Comparison of ENCODE assay signal across 9 mouse cellular contexts in the genomic region with DNA sequence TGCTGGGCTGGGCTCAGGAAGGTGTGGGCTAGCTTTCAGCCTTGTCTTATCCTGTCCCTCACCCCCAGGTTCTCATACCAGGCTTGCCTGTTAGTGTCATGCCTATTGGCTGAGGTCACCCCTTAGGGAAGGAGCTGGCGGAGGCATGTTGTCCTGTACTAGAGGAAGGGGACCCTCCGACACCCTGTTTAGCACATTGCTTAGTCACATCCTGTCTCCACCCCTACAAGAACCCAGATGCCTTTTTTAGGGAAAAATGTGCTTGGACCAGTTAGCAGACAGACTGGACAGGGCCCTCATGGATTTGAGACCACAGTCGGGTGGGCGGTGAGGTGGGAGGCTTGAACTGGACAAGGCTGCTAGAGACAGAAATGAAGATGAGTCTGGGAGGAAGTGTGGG. TPM values are rescaled to one million over a fixed set of nuclear protein-coding genes. Genes with fewer than 3 reads are reported as not detected.
DNase-seq lines count a peak whose midpoint lies in the region; ATAC-seq lines count a peak whose summit lies in the region.
"Had no signal": no experiment of that assay in that cellular context is flagged by ENCODE, and none has a peak within 500 bp of the region (broad histone marks: within the 10 kb centered on the region; RNA-seq: fewer than 3 reads in every experiment).

No protein-coding gene starts in this region.

- no peak overlapping the region for H3K4me3 ChIP-seq in heart, embryonic 13.5 days
- no peak overlapping the region for H3K4me3 ChIP-seq in liver, embryonic 13.5 days (replicated peaks)
- no peak overlapping the region for H3K4me3 ChIP-seq in hindbrain, embryonic 13.5 days

- DNase-seq in urinary bladder, postnatal 14 days (ENCODE audit: low spot score), result peak; percentile 56
- no peak for DNase-seq in urinary bladder, postnatal 4 days (ENCODE audit: low spot score in 2 of 2)
- DNase-seq in liver, embryonic 13.5 days, result no peak
- DNase-seq in MN1 (ENCODE audit: low spot score), result no peak
- no peak for DNase-seq in thymus, postnatal 14 days

- 50% methylated on average over 4 of the region's 4 CpGs for WGBS in heart, embryonic 13.5 days
- WGBS in liver, embryonic 13.5 days (ENCODE audit: insufficient replicate concordance), result 53% methylated on average over 4 of the region's 4 CpGs
- 90% methylated on average over 4 of the region's 4 CpGs for WGBS in hindbrain, embryonic 13.5 days

- H3K9me3 ChIP-seq in heart, embryonic 13.5 days, result no peaks in the 10 kb centered on the region
- no peaks in the 10 kb centered on the region for H3K9me3 ChIP-seq in liver, embryonic 13.5 days (replicated peaks)
- no peaks in the 10 kb centered on the region for H3K9me3 ChIP-seq in hindbrain, embryonic 13.5 days

- ATAC-seq in heart, embryonic 13.5 days (ENCODE audit: extremely low read depth, insufficient number of reproducible peaks, low FRiP score, low TSS enrichment), result peak; percentile 35; the same call in 1 of the 2 replicates
- 0 out of 2 replicates have a peak, but pooled peaks have one; percentile 22 for ATAC-seq in liver, embryonic 13.5 days (ENCODE audit: low read depth)
- no peak for ATAC-seq in hindbrain, embryonic 13.5 days (ENCODE audit: low FRiP score)
- ATAC-seq in megakaryocyte progenitor cell, adult 5-6 weeks (replicated peaks; ENCODE audit: poor library complexity), result no peak

- peaks cover 96% of the 10 kb centered on the region for H3K36me3 ChIP-seq in heart, embryonic 13.5 days
- H3K36me3 ChIP-seq in liver, embryonic 13.5 days, result peaks cover 87% of the 10 kb centered on the region
- H3K36me3 ChIP-seq in hindbrain, embryonic 13.5 days, result peaks cover 94% of the 10 kb centered on the region

- H3K9ac ChIP-seq in heart, embryonic 13.5 days, result peak overlapping the region; percentile 42; the same call in 1 of the 2 replicates
- no peak overlapping the region for H3K9ac ChIP-seq in liver, embryonic 13.5 days
- no peak overlapping the region; the same call in 1 of the 2 replicates for H3K9ac ChIP-seq in hindbrain, embryonic 13.5 days

- peak overlapping the region; percentile 74 for H3K27ac ChIP-seq in heart, embryonic 13.5 days (replicated peaks)
- no peak overlapping the region for H3K27ac ChIP-seq in liver, embryonic 13.5 days
- no peak overlapping the region for H3K27ac ChIP-seq in hindbrain, embryonic 13.5 days

- no peaks in the 10 kb centered on the region for H3K27me3 ChIP-seq in heart, embryonic 13.5 days (replicated peaks)
- H3K27me3 ChIP-seq in liver, embryonic 13.5 days, result no peaks in the 10 kb centered on the region
- H3K27me3 ChIP-seq in hindbrain, embryonic 13.5 days, result no peaks in the 10 kb centered on the region

- H3K4me1 ChIP-seq in heart, embryonic 13.5 days, result peaks cover 50% of the 10 kb centered on the region
- peaks cover 38% of the 10 kb centered on the region for H3K4me1 ChIP-seq in liver, embryonic 13.5 days (replicated peaks)
- peaks cover 41% of the 10 kb centered on the region for H3K4me1 ChIP-seq in hindbrain, embryonic 13.5 days (replicated peaks)

- peak overlapping the region; percentile 18 for H3K4me2 ChIP-seq in heart, embryonic 13.5 days
- no peak overlapping the region for H3K4me2 ChIP-seq in liver, embryonic 13.5 days
- H3K4me2 ChIP-seq in hindbrain, embryonic 13.5 days, result no peak overlapping the region

RNA-seq across cellular contexts. Expression of a gene that starts 7.4 kb away (rescaled TPM):
- 7.0 and 8.2 TPM in 2 replicates for polyA plus RNA-seq in heart, embryonic 13.5 days (2015; fragmentation: Nextera tagmentation; extraction: Ambion mirVana)
- 8.1 and 8.9 TPM in 2 replicates for polyA plus RNA-seq in liver, embryonic 13.5 days (2015; fragmentation: Nextera tagmentation; extraction: Ambion mirVana)
- 6.5 and 8.3 TPM in 2 replicates for polyA plus RNA-seq in hindbrain, embryonic 13.5 days (2015; fragmentation: Nextera tagmentation; extraction: Ambion mirVana)
- total RNA-seq in megakaryocyte progenitor cell, adult 5-6 weeks (2015), result 0.35 and 0.64 TPM in 2 replicates
- total RNA-seq in megakaryocyte progenitor cell, adult 5-6 weeks (2017), result 0.88 and 2.8 TPM in 2 replicates

RNA-seq across cellular contexts. Expression of a gene that starts 18.2 kb away (rescaled TPM):
- 0.19 and 0.27 TPM in 2 replicates for polyA plus RNA-seq in heart, embryonic 13.5 days (2015; fragmentation: Nextera tagmentation; extraction: Ambion mirVana)
- polyA plus RNA-seq in liver, embryonic 13.5 days (2015; fragmentation: Nextera tagmentation; extraction: Ambion mirVana), result 0.05 and 0.07 TPM in 2 replicates
- polyA plus RNA-seq in hindbrain, embryonic 13.5 days (2015; fragmentation: Nextera tagmentation; extraction: Ambion mirVana), result 0.10 and 0.36 TPM in 2 replicates
- not detected in 2 replicates for total RNA-seq in megakaryocyte progenitor cell, adult 5-6 weeks (2015)
- total RNA-seq in megakaryocyte progenitor cell, adult 5-6 weeks (2017), result 0.07 TPM in 1 of 2 replicates, not detected in the other

RNA-seq across cellular contexts. Expression of a gene that starts 21.1 kb away (rescaled TPM):
- 39.6 and 41.9 TPM in 2 replicates for polyA plus RNA-seq in heart, embryonic 13.5 days (2015; fragmentation: Nextera tagmentation; extraction: Ambion mirVana)
- 11.9 and 12.5 TPM in 2 replicates for polyA plus RNA-seq in liver, embryonic 13.5 days (2015; fragmentation: Nextera tagmentation; extraction: Ambion mirVana)
- 59.8 TPM in 2 replicates for polyA plus RNA-seq in hindbrain, embryonic 13.5 days (2015; fragmentation: Nextera tagmentation; extraction: Ambion mirVana)
- total RNA-seq in megakaryocyte progenitor cell, adult 5-6 weeks (2015), result 11.7 and 11.9 TPM in 2 replicates
- 7.0 and 7.4 TPM in 2 replicates for total RNA-seq in megakaryocyte progenitor cell, adult 5-6 weeks (2017)

RNA-seq across cellular contexts. Expression of a gene that starts 22.2 kb away (rescaled TPM):
- polyA plus RNA-seq in heart, embryonic 13.5 days (2015; fragmentation: Nextera tagmentation; extraction: Ambion mirVana), result not detected in 2 replicates
- 0.82 TPM in 1 of 2 replicates, not detected in the other for polyA plus RNA-seq in liver, embryonic 13.5 days (2015; fragmentation: Nextera tagmentation; extraction: Ambion mirVana)
- not detected in 2 replicates for polyA plus RNA-seq in hindbrain, embryonic 13.5 days (2015; fragmentation: Nextera tagmentation; extraction: Ambion mirVana)
- not detected in 2 replicates for total RNA-seq in megakaryocyte progenitor cell, adult 5-6 weeks (2015)
- total RNA-seq in megakaryocyte progenitor cell, adult 5-6 weeks (2017), result not detected in 2 replicates
- polyA plus RNA-seq: testis, adult 2 months had no signal

RNA-seq across cellular contexts. Expression of a gene that starts 27.5 kb away (rescaled TPM):
- 27.8 and 30.3 TPM in 2 replicates for polyA plus RNA-seq in heart, embryonic 13.5 days (2015; fragmentation: Nextera tagmentation; extraction: Ambion mirVana)
- 14.0 and 14.4 TPM in 2 replicates for polyA plus RNA-seq in liver, embryonic 13.5 days (2015; fragmentation: Nextera tagmentation; extraction: Ambion mirVana)
- polyA plus RNA-seq in hindbrain, embryonic 13.5 days (2015; fragmentation: Nextera tagmentation; extraction: Ambion mirVana), result 33.7 TPM in 2 replicates
- total RNA-seq in megakaryocyte progenitor cell, adult 5-6 weeks (2015), result 5.9 TPM in 2 replicates
- total RNA-seq in megakaryocyte progenitor cell, adult 5-6 weeks (2017), result 9.3 and 14.1 TPM in 2 replicates

Comparison
In these comparisons a context has a peak if more than half of its experiments do, and no peak if none do; other contexts are left out.
1. ATAC-seq: peak in heart, embryonic 13.5 days (single experiment) and liver, embryonic 13.5 days (single experiment); none in hindbrain, embryonic 13.5 days (single experiment) and megakaryocyte progenitor cell, adult 5-6 weeks (single experiment).